Mouse (Mus musculus) C2C12 (cell line): Measurements from ENCODE around the gene Egfr. TPM values are rescaled to one million over a fixed set of nuclear protein-coding genes. Genes with fewer than 3 reads are reported as not detected.

Source experiments
- H3K27me3 ChIP-seq: one replicate; pipeline ENCODE4 v1.6.1; 2011; ENCODE audit not compliant: control insufficient read depth, insufficient read depth, insufficient read length
- H3K36me3 ChIP-seq: one replicate; pipeline ENCODE4 v1.6.1; 2011; ENCODE audit not compliant: control insufficient read depth, insufficient read depth
- H3K4me3 ChIP-seq: one replicate; pipeline ENCODE4 v1.5.1; 2011; ENCODE audit warnings: mild to moderate bottlenecking, control low read depth; ENCODE audit not compliant: poor library complexity, insufficient read depth, severe bottlenecking
- H3K79me2 ChIP-seq: one replicate; pipeline ENCODE4 v1.6.1; 2011; ENCODE audit not compliant: control insufficient read depth, insufficient read depth
- H3K79me3 ChIP-seq: one replicate; pipeline ENCODE4 v1.6.1; 2011; ENCODE audit warnings: low read depth, control low read depth
- H3ac ChIP-seq: one replicate; pipeline ENCODE3; 2011; ENCODE audit warnings: low read depth; ENCODE audit not compliant: control insufficient read depth, insufficient read length
- CEBPB ChIP-seq: IDR thresholded peaks from one replicate; pipeline ENCODE4 v1.6.1; 2011; ENCODE audit warnings: low read depth, mild to moderate bottlenecking, control low read depth, moderate library complexity
- CTCF ChIP-seq: IDR thresholded peaks from one replicate; pipeline ENCODE4 v1.5.1; 2011; ENCODE audit not compliant: control insufficient read depth, insufficient read depth, insufficient read length
- FOSL1 ChIP-seq: IDR thresholded peaks from one replicate; pipeline ENCODE4 v1.8.0; 2011; ENCODE audit warnings: mild to moderate bottlenecking, low read length; ENCODE audit not compliant: poor library complexity, insufficient read depth, severe bottlenecking
- MAX ChIP-seq: IDR thresholded peaks from one replicate; pipeline ENCODE4 v1.6.1; 2011; ENCODE audit warnings: mild to moderate bottlenecking, control low read depth
- MYOD1 ChIP-seq: IDR thresholded peaks from one replicate; pipeline ENCODE4 v1.6.1; 2011; ENCODE audit warnings: low read depth; ENCODE audit not compliant: control insufficient read depth, insufficient read length
- MYOG ChIP-seq: IDR thresholded peaks from one replicate; pipeline ENCODE4 v1.6.1; 2011; ENCODE audit not compliant: control insufficient read depth, insufficient read length; ENCODE audit errors: extremely low read depth
- USF1 ChIP-seq: IDR thresholded peaks from one replicate; pipeline ENCODE4 v1.6.1; 2011; ENCODE audit warnings: low read depth, mild to moderate bottlenecking, control low read depth, moderate library complexity
- polyA plus RNA-seq: library from polyadenylated mRNA; unstranded; fragments of >200 nt; fragmentation: generic; extraction: Trizol; gene quantifications from one replicate; pipeline ENCODE4 v1.2.1, GENCODE M21; 2012; ENCODE audit warnings: missing spikeins

Gene Egfr
- polyA plus RNA-seq, 1 experiment, result 3.8 TPM

- Histone ChIP-seq H3ac (peak overlapping the region; percentile 54), H3K36me3 (no peaks in the 10 kb centered on the region), H3K27me3 (no peaks in the 10 kb centered on the region), H3K79me2 (no peaks in the 10 kb centered on the region), H3K79me3 (no peaks in the 10 kb centered on the region), H3K4me3 (no peak overlapping the region)
- no peak for TF ChIP-seq FOSL1
- TF ChIP-seq MYOD1, result no peak
- TF ChIP-seq MYOG, result no peak
- TF ChIP-seq USF1, result no peak
- no peak for TF ChIP-seq MAX
- TF ChIP-seq CTCF, result no peak
- no peak for TF ChIP-seq CEBPB
Observed at GRCm38 (mm10) chr11:16809161-16809967, 57.4 kb downstream of the Egfr start.

- Histone ChIP-seq H3K36me3 (no peaks in the 10 kb centered on the region), H3K79me3 (no peaks in the 10 kb centered on the region)
- TF ChIP-seq CTCF (no peak), FOSL1 (no peak), USF1 (no peak), MYOD1 (no peak), CEBPB (no peak), MYOG (no peak), MAX (no peak)
Observed at GRCm38 (mm10) chr11:16810086-16810485, 58.1 kb downstream of the Egfr start.

GRCm38 (mm10) chr11:16813298-16813697 is 61.3 kb downstream of the Egfr start:
- Histone ChIP-seq H3K27me3 (no peaks in the 10 kb centered on the region), H3K4me3 (no peak overlapping the region), H3K79me3 (no peaks in the 10 kb centered on the region), H3ac (no peak overlapping the region), H3K36me3 (no peaks in the 10 kb centered on the region), H3K79me2 (no peaks in the 10 kb centered on the region)
- TF ChIP-seq USF1 (no peak), MAX (no peak), FOSL1 (no peak), MYOD1 (no peak), CEBPB (no peak), CTCF (no peak), MYOG (no peak)

More at GRCm38 (mm10) chr11:16810086-16810485, 58.1 kb downstream of the Egfr start:
- Histone ChIP-seq H3ac (no peak overlapping the region), H3K79me2 (no peaks in the 10 kb centered on the region), H3K27me3 (no peaks in the 10 kb centered on the region), H3K4me3 (no peak overlapping the region)

GRCm38 (mm10) chr11:16816414-16816813 is 64.4 kb downstream of the Egfr start:
- H3K27me3 ChIP-seq, result no peaks in the 10 kb centered on the region
- H3K36me3 ChIP-seq, result no peaks in the 10 kb centered on the region
- H3ac ChIP-seq, result no peak overlapping the region
- TF ChIP-seq MYOD1, result no peak
- no peak for TF ChIP-seq CEBPB
- no peak for TF ChIP-seq USF1
- no peak for TF ChIP-seq MAX
- TF ChIP-seq MYOG, result no peak
- TF ChIP-seq CTCF, result no peak
- H3K4me3 ChIP-seq, result no peak overlapping the region
- no peaks in the 10 kb centered on the region for H3K79me3 ChIP-seq
- H3K79me2 ChIP-seq, result no peaks in the 10 kb centered on the region

- Histone ChIP-seq H3K79me3 (no peaks in the 10 kb centered on the region), H3K36me3 (no peaks in the 10 kb centered on the region), H3K79me2 (no peaks in the 10 kb centered on the region), H3ac (no peak overlapping the region), H3K4me3 (no peak overlapping the region), H3K27me3 (no peaks in the 10 kb centered on the region)
- no peak for TF ChIP-seq USF1
- TF ChIP-seq MAX, result no peak
- no peak for TF ChIP-seq FOSL1
- TF ChIP-seq CEBPB, result no peak
- no peak for TF ChIP-seq MYOG
- no peak for TF ChIP-seq MYOD1
- TF ChIP-seq CTCF, result no peak
Observed at GRCm38 (mm10) chr11:16817336-16818034, 65.5 kb downstream of the Egfr start.

GRCm38 (mm10) chr11:16819424-16819823 is 67.4 kb downstream of the Egfr start:
- no peak for TF ChIP-seq CTCF
- TF ChIP-seq MYOG, result no peak
- TF ChIP-seq FOSL1, result no peak
- H3K4me3 ChIP-seq, result no peak overlapping the region
- H3ac ChIP-seq, result no peak overlapping the region
- H3K79me2 ChIP-seq, result no peaks in the 10 kb centered on the region
- no peaks in the 10 kb centered on the region for H3K27me3 ChIP-seq
- H3K36me3 ChIP-seq, result no peaks in the 10 kb centered on the region
- no peaks in the 10 kb centered on the region for H3K79me3 ChIP-seq
